Mouse (Mus musculus) stomach, postnatal 0 days (tissue): ENCODE results near the gene Atp2a3.

Experiments used
- CTCF ChIP-seq: IDR thresholded peaks from 2 replicates; pipeline ENCODE4 v1.5.1; 2016; ENCODE audit warnings: antibody characterized with exemption, low read depth, mild to moderate bottlenecking, moderate library complexity
- EP300 ChIP-seq: optimal IDR thresholded peaks from 2 replicates; pipeline ENCODE3; 2016; ENCODE audit warnings: antibody characterized with exemption

- TF ChIP-seq CTCF (no peak), EP300 (no peak)
Measured at GRCm38 (mm10) chr11:73013981-73014380, 53.0 kb downstream of the Atp2a3 start.
